Mouse (Mus musculus) heart, embryonic 11.5 days (tissue): Measurements from ENCODE around the gene Hbp1. TPM values are rescaled to one million over a fixed set of nuclear protein-coding genes. Genes with fewer than 3 reads are reported as not detected.

Experiments used
- polyA plus RNA-seq: library from polyadenylated mRNA; unstranded; fragments of >200 nt; fragmentation: Nextera tagmentation; extraction: Ambion mirVana; gene quantifications from 2 replicates; pipeline ENCODE4 v1.2.1, GENCODE M21; 2014

The Hbp1 gene
- polyA plus RNA-seq, 1 experiment from 2014 or later = 85.3 TPM

Other genes with a start within 250 kb of the Hbp1 start
- 17.6 and 19.5 TPM in 2 replicates for gene Gpr22, start 236.6 kb downstream of the Hbp1 start, polyA plus RNA-seq
- 20.6 and 20.7 TPM in 2 replicates for gene Prkar2b, start 110.8 kb upstream of the Hbp1 start, polyA plus RNA-seq